Mouse (Mus musculus): Measurements from ENCODE around the gene Col18a1. TPM values are rescaled to one million over a fixed set of nuclear protein-coding genes. Genes with fewer than 3 reads are reported as not detected.

Col18a1 gene
- total and polyA plus RNA-seq, 2 experiments from 2014 or later: 20.0 to 47.5 TPM

DNA sequence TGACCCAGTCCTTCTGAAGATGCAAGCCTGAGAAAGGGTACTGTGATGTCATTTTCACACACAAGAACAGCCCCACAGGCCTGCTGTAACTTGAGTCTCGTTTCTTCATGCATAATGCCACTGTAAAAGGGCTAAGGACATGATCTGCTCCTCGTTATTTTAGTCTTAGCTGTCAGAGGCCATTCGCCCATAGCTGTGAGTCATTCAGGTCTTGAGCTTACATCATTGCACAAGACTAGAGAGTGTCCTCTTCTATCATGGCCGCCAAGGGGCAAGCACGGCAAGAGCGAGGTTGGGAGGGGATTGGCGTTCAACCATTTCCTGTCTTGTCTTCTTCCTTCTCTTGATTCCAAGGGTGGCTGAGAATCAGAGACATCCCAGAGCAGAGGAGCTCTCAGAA lies 150.3 kb downstream of the Col18a1 start:
- Histone ChIP-seq H3K4me1 (ENCODE audit: insufficient read depth, low read length) (no peaks in the 10 kb centered on the region), H3K27me3 (ENCODE audit: insufficient read depth, low read length) (no peaks in the 10 kb centered on the region), H3K4me3 (ENCODE audit: low read length) (no peak overlapping the region), H3K9me3 (ENCODE audit: low read length) (no peaks in the 10 kb centered on the region), H3K36me3 (ENCODE audit: insufficient read depth, low read length) (no peaks in the 10 kb centered on the region), H3K9ac (replicated peaks; ENCODE audit: low read length) (no peak overlapping the region), H3K27ac (no peak overlapping the region), H3K4me2 (ENCODE audit: low read depth, low read length) (no peak overlapping the region)
- 89% methylated on average over 7 of the region's 7 CpGs for WGBS
- ATAC-seq: no peak
- DNase-seq (ENCODE audit: low spot score): no peak
- TF ChIP-seq CTCF (IDR thresholded peaks at IDR 0.05; ENCODE audit: low read depth): no peak

DNA sequence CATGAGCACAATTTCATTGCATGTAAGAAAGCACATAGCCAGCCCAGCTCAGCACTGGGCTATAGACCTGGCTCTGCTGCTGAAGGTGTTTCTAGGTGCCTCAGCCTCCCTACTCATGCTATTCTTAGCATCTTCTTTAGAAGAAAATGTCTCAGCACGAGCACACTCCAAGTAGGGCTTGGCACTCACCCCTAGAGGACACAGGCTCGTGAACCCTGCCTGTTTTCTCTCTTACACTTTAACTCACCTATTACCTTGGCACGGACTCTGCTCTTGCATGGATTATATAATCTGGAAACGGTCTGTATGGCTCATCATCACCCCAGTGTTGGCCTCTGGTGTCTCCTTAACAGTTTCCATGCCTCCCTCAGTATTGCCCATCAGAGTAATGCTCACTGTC lies 154.7 kb downstream of the Col18a1 start:
- DNase-seq (ENCODE audit: low spot score) (no peak), ATAC-seq (no peak)
- H3K4me1 ChIP-seq (ENCODE audit: insufficient read depth, low read length): peaks cover 11% of the 10 kb centered on the region
- TF ChIP-seq CTCF (IDR thresholded peaks at IDR 0.05; ENCODE audit: low read depth): no peak
- no peaks in the 10 kb centered on the region for H3K36me3 ChIP-seq (ENCODE audit: insufficient read depth, low read length)
- no peaks in the 10 kb centered on the region for H3K27me3 ChIP-seq (ENCODE audit: insufficient read depth, low read length)
- H3K27ac ChIP-seq: no peak overlapping the region
- 83% methylated on average over 4 of the region's 4 CpGs for WGBS
- no peak overlapping the region for H3K4me3 ChIP-seq (ENCODE audit: low read length)
- H3K4me2 ChIP-seq (ENCODE audit: low read depth, low read length): no peak overlapping the region
- H3K9me3 ChIP-seq (ENCODE audit: low read length): no peaks in the 10 kb centered on the region
- no peak overlapping the region for H3K9ac ChIP-seq (replicated peaks; ENCODE audit: low read length)

DNA sequence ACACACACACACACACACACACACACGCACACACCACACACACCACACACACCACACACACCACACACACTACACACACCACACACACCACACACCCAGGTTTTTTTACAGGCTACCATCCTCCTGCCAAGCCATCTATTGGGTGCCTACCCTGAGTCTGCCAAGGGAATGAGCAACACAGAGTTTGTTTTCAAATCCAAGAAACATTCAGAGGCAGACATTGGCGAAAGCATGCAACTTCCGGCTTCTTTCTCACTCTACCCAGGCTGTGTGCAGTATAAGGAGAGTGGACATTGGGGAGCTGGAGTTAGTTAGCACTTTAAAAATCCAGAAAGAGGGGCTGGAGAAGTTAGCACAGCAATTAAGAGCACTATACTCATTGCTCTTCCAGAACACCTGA lies 157.7 kb downstream of the Col18a1 start:
- peaks cover 11% of the 10 kb centered on the region for H3K4me1 ChIP-seq (ENCODE audit: insufficient read depth, low read length)
- no peak overlapping the region for H3K9ac ChIP-seq (replicated peaks; ENCODE audit: low read length)
- H3K9me3 ChIP-seq (ENCODE audit: low read length): no peaks in the 10 kb centered on the region
- peak overlapping the region; percentile 74; the same call in 1 of the 2 replicates for H3K27ac ChIP-seq
- DNase-seq (ENCODE audit: low spot score) (no peak), ATAC-seq (no peak)
- no peak overlapping the region for H3K4me3 ChIP-seq (ENCODE audit: low read length)
- no peaks in the 10 kb centered on the region for H3K27me3 ChIP-seq (ENCODE audit: insufficient read depth, low read length)
- H3K36me3 ChIP-seq (ENCODE audit: insufficient read depth, low read length): no peaks in the 10 kb centered on the region
- TF ChIP-seq CTCF (IDR thresholded peaks at IDR 0.05; ENCODE audit: low read depth): no peak
- H3K4me2 ChIP-seq (ENCODE audit: low read depth, low read length): no peak overlapping the region
- whole genome bisulfite sequencing: 67% methylated on average over 3 of the region's 3 CpGs

DNA sequence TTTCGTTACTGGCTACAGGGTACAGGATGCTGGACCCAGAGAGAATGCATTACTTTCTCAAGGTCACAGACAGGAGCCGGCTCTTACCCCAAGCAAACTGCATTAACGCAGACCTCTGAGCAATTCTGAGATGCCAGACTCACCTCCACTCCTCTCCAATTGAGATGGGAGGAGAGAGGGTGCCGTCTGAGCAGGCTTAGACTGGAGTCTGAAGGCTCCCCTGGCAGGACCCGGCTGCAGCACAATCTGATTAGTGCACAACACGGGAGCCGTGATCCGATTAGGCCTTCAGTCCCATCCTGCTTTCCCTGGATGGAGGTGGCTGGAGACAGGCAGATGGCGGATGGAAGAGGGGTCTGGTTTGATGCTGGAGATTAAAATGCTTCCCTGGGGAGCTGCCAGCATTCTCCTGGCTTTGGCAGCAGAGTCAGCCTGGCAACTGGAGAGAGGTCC lies 158.2 kb downstream of the Col18a1 start:
- ATAC-seq (peak; percentile 86), DNase-seq (ENCODE audit: low spot score) (peak; percentile 80)
- H3K4me2 ChIP-seq (ENCODE audit: low read depth, low read length): no peak overlapping the region
- WGBS: 13% methylated on average over 9 of the region's 9 CpGs
- H3K4me1 ChIP-seq (ENCODE audit: insufficient read depth, low read length): peaks cover 11% of the 10 kb centered on the region
- no peak overlapping the region for H3K4me3 ChIP-seq (ENCODE audit: low read length)
- H3K36me3 ChIP-seq (ENCODE audit: insufficient read depth, low read length): no peaks in the 10 kb centered on the region
- no peaks in the 10 kb centered on the region for H3K27me3 ChIP-seq (ENCODE audit: insufficient read depth, low read length)
- no peaks in the 10 kb centered on the region for H3K9me3 ChIP-seq (ENCODE audit: low read length)
- 0 out of 2 replicates have a peak overlapping the region, but pooled peaks have one; percentile 33 for H3K9ac ChIP-seq (replicated peaks; ENCODE audit: low read length)
- H3K27ac ChIP-seq: peak overlapping the region; percentile 74
- TF ChIP-seq CTCF (IDR thresholded peaks at IDR 0.05; ENCODE audit: low read depth): no peak

DNA sequence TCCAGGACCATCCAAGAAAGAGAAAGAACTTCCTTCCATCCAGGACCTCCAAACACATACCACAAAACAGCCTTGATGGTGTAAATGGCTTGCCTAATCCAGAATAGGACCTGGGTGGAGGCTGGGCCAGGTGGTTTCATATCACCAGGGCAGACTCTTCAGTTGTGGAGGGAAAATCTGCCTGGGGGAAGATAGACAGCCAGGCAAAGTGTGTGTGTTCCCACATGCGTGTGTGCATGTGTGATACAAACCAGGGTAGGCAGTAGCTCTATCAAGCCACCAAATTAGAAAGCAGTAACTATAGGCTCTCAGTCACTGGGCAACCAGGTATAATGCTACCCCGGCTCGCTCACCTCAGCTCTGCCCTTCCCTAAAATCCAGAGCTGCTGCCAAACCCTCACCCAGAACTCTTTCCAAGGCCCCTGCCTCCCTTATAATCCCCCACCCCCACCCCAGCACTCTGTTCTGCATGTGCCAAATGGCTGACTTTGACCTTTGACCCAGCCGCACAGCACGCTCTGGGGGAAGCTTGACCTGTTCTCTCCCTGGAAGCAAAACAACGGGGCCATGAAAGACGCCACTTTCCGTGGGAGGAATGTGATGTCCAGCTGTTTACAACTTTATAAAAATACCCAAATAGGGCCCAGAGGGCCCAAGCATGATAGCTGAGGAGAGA lies 158.8 kb downstream of the Col18a1 start:
- no peak overlapping the region for H3K4me2 ChIP-seq (ENCODE audit: low read depth, low read length)
- DNase-seq (ENCODE audit: low spot score): peak; percentile 35
- 29% methylated on average over 8 of the region's 8 CpGs for WGBS
- no peak for TF ChIP-seq CTCF (IDR thresholded peaks at IDR 0.05; ENCODE audit: low read depth)
- no peak overlapping the region for H3K4me3 ChIP-seq (ENCODE audit: low read length)
- no peaks in the 10 kb centered on the region for H3K27me3 ChIP-seq (ENCODE audit: insufficient read depth, low read length)
- no peaks in the 10 kb centered on the region for H3K36me3 ChIP-seq (ENCODE audit: insufficient read depth, low read length)
- peak; percentile 21; the same call in 1 of the 2 replicates for ATAC-seq
- H3K4me1 ChIP-seq (ENCODE audit: insufficient read depth, low read length): peaks cover 11% of the 10 kb centered on the region
- H3K9ac ChIP-seq (replicated peaks; ENCODE audit: low read length): 0 out of 2 replicates have a peak overlapping the region, but pooled peaks have one; percentile 33
- peak overlapping the region; percentile 74 for H3K27ac ChIP-seq
- H3K9me3 ChIP-seq (ENCODE audit: low read length): no peaks in the 10 kb centered on the region

DNA sequence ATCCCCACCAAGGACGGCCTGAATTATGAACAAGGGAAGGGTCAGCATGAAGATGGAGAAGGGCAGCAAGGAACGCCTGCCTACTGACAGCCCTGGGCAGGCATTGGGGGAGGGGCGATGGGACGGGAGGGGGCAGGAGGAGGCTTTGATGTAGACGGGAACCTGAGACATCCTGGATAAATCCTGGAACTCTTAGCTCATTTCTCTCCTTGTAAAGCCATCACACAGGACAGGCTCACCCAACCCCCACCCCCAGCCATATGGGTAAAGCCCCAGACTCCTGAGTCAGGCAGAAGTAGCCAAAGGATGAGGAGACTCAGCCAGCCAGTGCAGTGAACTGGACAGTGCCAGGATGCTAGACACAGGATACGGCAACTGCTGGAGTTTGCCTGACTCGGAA lies 161.4 kb downstream of the Col18a1 start:
- H3K27ac ChIP-seq: no peak overlapping the region
- H3K4me3 ChIP-seq (ENCODE audit: low read length): no peak overlapping the region
- H3K9ac ChIP-seq (replicated peaks; ENCODE audit: low read length): no peak overlapping the region
- no peak for TF ChIP-seq CTCF (IDR thresholded peaks at IDR 0.05; ENCODE audit: low read depth)
- no peak overlapping the region for H3K4me2 ChIP-seq (ENCODE audit: low read depth, low read length)
- DNase-seq (ENCODE audit: low spot score): peak; percentile 51
- no peaks in the 10 kb centered on the region for H3K9me3 ChIP-seq (ENCODE audit: low read length)
- H3K4me1 ChIP-seq (ENCODE audit: insufficient read depth, low read length): peaks cover 11% of the 10 kb centered on the region
- H3K27me3 ChIP-seq (ENCODE audit: insufficient read depth, low read length): no peaks in the 10 kb centered on the region
- H3K36me3 ChIP-seq (ENCODE audit: insufficient read depth, low read length): no peaks in the 10 kb centered on the region
- no peak; the same call in 1 of the 2 replicates for ATAC-seq
- WGBS: 35% methylated on average over 7 of the region's 7 CpGs

Other genes starting within 250 kb of the Col18a1 start
- gene Pcbp3, start 204.7 kb downstream of the Col18a1 start, total RNA-seq (2014; rRNA removed): 57.0 and 59.0 TPM in 2 replicates
- gene Pcbp3, start 204.7 kb downstream of the Col18a1 start, polyA plus RNA-seq (2015; fragmentation: Nextera tagmentation; extraction: Ambion mirVana): 92.9 and 95.6 TPM in 2 replicates
- gene Slc19a1, start 134.3 kb downstream of the Col18a1 start, total RNA-seq (2014; rRNA removed): 41.6 and 49.8 TPM in 2 replicates
- gene Slc19a1, start 134.3 kb downstream of the Col18a1 start, polyA plus RNA-seq (2015; fragmentation: Nextera tagmentation; extraction: Ambion mirVana): 45.5 and 48.6 TPM in 2 replicates
- gene Pofut2, start 92.7 kb upstream of the Col18a1 start, total RNA-seq (2014; rRNA removed): 48.2 and 52.4 TPM in 2 replicates
- gene Pofut2, start 92.7 kb upstream of the Col18a1 start, polyA plus RNA-seq (2015; fragmentation: Nextera tagmentation; extraction: Ambion mirVana): 47.0 and 47.7 TPM in 2 replicates